Mouse (Mus musculus): ENCODE measurements around the gene Capn2. TPM values are rescaled to one million over a fixed set of nuclear protein-coding genes. Genes with fewer than 3 reads are reported as not detected.

Capn2 gene
- 90.8 and 91.6 TPM in 2 replicates for polyA plus RNA-seq (2014; fragmentation: Nextera tagmentation; extraction: Ambion mirVana)

DNA sequence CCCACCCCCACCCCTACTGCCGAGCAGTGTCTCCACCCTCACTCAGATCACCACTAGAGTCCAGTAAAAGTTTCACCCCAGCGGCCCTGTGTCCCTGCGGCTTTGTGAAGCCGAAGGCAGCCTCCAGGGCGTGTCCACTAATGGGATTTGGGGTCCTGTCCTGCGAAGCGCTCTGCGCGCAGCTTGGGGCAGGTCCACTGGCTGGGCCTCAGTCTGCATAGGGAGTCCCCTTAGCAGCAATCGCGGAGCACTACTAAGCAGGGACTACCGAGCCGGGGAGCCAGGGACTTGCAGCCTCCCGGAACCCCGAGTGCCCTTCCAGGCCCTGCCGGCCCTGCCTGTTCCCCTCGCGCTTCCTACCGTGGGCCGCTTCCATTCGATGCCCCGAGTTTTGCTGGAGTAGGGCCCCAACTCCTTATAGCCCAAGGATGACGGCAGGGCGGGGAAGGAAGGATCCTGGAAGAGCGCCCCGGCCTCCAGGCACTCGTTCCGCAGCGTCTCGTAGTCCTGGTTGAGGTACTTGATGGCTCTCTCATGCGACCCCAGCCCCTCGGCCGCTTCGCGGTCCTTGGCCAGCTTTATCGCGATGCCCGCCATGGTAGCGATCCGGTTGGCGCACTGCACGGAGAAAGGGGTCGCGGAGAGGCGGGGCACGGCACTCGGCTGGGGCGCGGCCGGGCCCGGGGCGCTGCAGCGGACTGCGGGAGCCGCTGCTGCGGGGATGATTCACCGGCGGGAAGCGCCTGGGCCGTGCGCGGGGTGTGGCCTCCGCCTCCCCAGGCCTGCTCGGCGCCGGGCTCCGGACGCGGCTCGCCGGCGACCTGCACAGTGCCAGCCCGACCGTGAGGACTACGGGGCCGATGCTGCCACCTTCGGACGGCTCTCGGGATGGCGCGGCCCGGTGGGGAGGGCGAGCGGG, at the start of gene Capn2:
TSS of gene Capn2 (minus strand) at position 851 of the 919 bp plus-strand sequence.
- peak; percentile 89 for DNase-seq (ENCODE audit: low spot score)
- H3K4me2 ChIP-seq (ENCODE audit: low read depth, low read length, severe bottlenecking), result peak within 1 kb of the TSS; percentile 77
- peaks cover 2% of the 10 kb centered on the region; the same call in 1 of the 2 replicates for H3K4me1 ChIP-seq (replicated peaks; ENCODE audit: control insufficient read depth, insufficient read depth, low read length)
- H3K9me3 ChIP-seq (ENCODE audit: control insufficient read depth, low read length), result no peaks in the 10 kb centered on the region
- H3K27ac ChIP-seq (ENCODE audit: low read depth, low read length), result 0 out of 2 replicates have a peak within 1 kb of the TSS, but pooled peaks have one; percentile 39
- peaks cover 7% of the 10 kb centered on the region; the same call in 1 of the 2 replicates for H3K27me3 ChIP-seq (ENCODE audit: control insufficient read depth, insufficient read depth, low read length)
- peak within 1 kb of the TSS; percentile 80 for H3K9ac ChIP-seq (ENCODE audit: low read length)
- ATAC-seq (replicated peaks; ENCODE audit: low FRiP score), result peak; percentile 96
- H3K4me3 ChIP-seq (ENCODE audit: low read depth, low read length), result peak within 1 kb of the TSS; percentile 69
- WGBS, result under 1% methylated on average over 84 of the region's 84 CpGs
- H3K36me3 ChIP-seq (ENCODE audit: control insufficient read depth, insufficient read depth, low read length), result no peaks in the 10 kb centered on the region

DNA sequence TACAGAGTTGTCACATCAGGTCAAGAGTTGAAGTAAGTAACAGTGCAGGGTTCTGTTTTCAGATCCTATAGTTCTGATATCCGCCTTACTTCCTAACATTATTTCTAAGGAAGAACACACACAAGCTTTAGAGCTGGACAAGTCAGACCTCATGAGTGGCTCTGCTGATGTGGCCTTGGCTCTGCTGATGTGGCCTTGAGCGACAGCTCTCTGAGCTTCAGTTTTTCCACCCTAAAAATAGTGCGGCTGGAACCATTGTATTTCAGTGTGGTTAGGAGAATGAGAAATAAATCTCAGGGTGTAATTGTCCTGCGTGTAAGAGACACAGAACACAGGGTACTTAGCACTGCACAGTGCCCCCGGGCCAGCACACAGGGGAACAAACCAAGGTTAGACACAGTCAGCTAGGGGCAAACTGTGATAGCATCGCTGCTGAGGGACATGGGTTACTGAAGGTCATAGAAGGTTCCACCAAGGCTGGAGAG, 48.0 kb upstream of the Capn2 start:
- Histone ChIP-seq H3K4me3 (ENCODE audit: low read depth, low read length) (no peak overlapping the region), H3K4me1 (replicated peaks; ENCODE audit: control insufficient read depth, insufficient read depth, low read length) (0 out of 2 replicates have a peak, but pooled peaks cover 5% of the 10 kb centered on the region), H3K9me3 (ENCODE audit: control insufficient read depth, low read length) (no peaks in the 10 kb centered on the region), H3K27ac (ENCODE audit: low read depth, low read length) (no peak overlapping the region), H3K36me3 (ENCODE audit: control insufficient read depth, insufficient read depth, low read length) (no peaks in the 10 kb centered on the region), H3K27me3 (ENCODE audit: control insufficient read depth, insufficient read depth, low read length) (peaks cover 15% of the 10 kb centered on the region; the same call in 1 of the 2 replicates), H3K9ac (ENCODE audit: low read length) (no peak overlapping the region), H3K4me2 (ENCODE audit: low read depth, low read length, severe bottlenecking) (no peak overlapping the region)
- WGBS, result 87% methylated on average over 6 of the region's 6 CpGs
- DNase-seq (ENCODE audit: low spot score) (no peak), ATAC-seq (replicated peaks; ENCODE audit: low FRiP score) (no peak)

DNA sequence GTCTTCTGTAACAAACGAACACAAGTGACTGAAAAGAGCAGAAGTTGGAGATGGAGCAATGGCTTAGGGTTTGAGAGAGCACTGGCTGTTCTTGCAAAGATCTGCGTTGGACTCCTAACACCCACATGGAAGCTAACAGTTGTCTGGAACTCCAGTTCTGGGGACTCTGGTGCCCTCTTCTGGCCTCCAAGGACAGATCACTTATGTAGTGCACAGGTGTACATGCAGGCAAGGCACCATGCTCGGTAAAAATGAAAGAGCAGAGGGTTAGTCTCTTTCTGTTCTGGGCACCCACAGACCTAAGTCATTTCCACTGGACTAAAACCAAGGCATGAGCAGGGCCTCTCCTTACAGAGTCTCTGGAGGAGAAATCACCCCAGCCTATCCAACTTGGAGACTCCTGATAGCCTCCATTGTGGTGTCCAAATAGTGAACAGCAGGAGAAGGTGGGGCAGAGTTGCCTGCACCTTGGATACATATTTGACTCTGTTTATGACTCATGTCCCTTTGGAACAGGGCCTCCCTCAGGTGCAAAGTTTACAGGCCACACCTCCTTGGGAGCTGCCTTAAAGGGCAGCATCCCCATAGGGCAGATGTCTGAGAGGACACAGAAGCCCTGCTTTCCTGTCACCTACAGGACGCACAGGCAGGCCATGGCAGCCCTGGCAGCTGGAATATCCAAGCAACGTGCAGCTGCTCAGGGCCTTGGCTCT, 47.2 kb upstream of the Capn2 start, which contains the start of gene Capn8:
TSS of gene Capn8 (plus strand) at position 600 of the 713 bp plus-strand sequence.
- Histone ChIP-seq H3K4me2 (ENCODE audit: low read depth, low read length, severe bottlenecking) (no peak within 1 kb of the TSS), H3K27ac (ENCODE audit: low read depth, low read length) (no peak within 1 kb of the TSS), H3K36me3 (ENCODE audit: control insufficient read depth, insufficient read depth, low read length) (no peaks in the 10 kb centered on the region), H3K4me1 (replicated peaks; ENCODE audit: control insufficient read depth, insufficient read depth, low read length) (0 out of 2 replicates have a peak, but pooled peaks cover 5% of the 10 kb centered on the region), H3K9me3 (ENCODE audit: control insufficient read depth, low read length) (no peaks in the 10 kb centered on the region), H3K4me3 (ENCODE audit: low read depth, low read length) (no peak within 1 kb of the TSS), H3K27me3 (ENCODE audit: control insufficient read depth, insufficient read depth, low read length) (peaks cover 9% of the 10 kb centered on the region; the same call in 1 of the 2 replicates), H3K9ac (ENCODE audit: low read length) (no peak within 1 kb of the TSS)
- DNase-seq (ENCODE audit: low spot score) (no peak), ATAC-seq (replicated peaks; ENCODE audit: low FRiP score) (no peak)
- 79% methylated on average over 5 of the region's 5 CpGs for WGBS

DNA sequence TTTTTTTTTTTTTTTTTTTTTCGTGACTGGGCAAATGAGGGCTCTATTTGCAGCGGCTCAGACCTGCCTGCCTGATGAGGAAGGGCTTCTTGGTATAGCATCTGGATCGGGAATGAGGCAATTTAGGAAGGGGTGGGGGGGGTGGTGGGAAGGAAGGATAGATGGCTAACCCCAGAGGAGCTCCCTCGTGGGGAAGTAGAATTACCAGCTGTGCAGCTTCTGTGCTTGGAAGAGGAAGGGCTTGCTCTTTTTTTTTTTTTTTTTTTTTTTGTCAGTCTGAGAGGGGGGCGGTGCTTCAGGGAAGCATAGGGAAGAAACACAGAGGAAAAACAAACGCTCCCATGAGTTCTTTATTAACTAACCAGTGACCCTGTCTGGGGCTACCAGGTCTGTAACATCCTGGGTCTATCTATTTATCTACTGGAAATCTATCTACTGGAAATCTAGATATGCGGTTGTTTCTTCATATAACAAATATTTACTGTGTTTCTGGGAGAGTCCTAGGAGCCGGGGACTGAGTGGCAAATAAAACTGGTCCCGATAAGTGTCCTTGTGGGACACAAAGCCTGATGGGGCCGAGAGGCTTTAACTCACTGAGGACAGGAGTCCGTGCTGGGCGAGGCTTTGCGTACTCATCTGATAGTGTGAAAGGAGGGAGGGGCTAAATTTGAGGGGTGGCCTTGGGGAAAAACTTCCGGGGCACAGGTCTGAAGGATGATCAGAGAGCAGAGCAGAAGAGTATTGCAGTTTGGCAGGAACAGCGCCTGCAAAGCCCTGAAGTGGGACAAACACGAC, 45.4 kb upstream of the Capn2 start:
- H3K4me1 ChIP-seq (replicated peaks; ENCODE audit: control insufficient read depth, insufficient read depth, low read length), result 0 out of 2 replicates have a peak, but pooled peaks cover 5% of the 10 kb centered on the region
- DNase-seq (ENCODE audit: low spot score) (no peak), ATAC-seq (replicated peaks; ENCODE audit: low FRiP score) (no peak)
- H3K27me3 ChIP-seq (ENCODE audit: control insufficient read depth, insufficient read depth, low read length), result peaks cover 9% of the 10 kb centered on the region; the same call in 1 of the 2 replicates
- no peak overlapping the region for H3K4me2 ChIP-seq (ENCODE audit: low read depth, low read length, severe bottlenecking)
- H3K36me3 ChIP-seq (ENCODE audit: control insufficient read depth, insufficient read depth, low read length), result no peaks in the 10 kb centered on the region
- H3K9ac ChIP-seq (ENCODE audit: low read length), result no peak overlapping the region
- WGBS, result 53% methylated on average over 16 of the region's 16 CpGs
- no peak overlapping the region for H3K27ac ChIP-seq (ENCODE audit: low read depth, low read length)
- H3K9me3 ChIP-seq (ENCODE audit: control insufficient read depth, low read length), result no peaks in the 10 kb centered on the region
- no peak overlapping the region for H3K4me3 ChIP-seq (ENCODE audit: low read depth, low read length)

DNA sequence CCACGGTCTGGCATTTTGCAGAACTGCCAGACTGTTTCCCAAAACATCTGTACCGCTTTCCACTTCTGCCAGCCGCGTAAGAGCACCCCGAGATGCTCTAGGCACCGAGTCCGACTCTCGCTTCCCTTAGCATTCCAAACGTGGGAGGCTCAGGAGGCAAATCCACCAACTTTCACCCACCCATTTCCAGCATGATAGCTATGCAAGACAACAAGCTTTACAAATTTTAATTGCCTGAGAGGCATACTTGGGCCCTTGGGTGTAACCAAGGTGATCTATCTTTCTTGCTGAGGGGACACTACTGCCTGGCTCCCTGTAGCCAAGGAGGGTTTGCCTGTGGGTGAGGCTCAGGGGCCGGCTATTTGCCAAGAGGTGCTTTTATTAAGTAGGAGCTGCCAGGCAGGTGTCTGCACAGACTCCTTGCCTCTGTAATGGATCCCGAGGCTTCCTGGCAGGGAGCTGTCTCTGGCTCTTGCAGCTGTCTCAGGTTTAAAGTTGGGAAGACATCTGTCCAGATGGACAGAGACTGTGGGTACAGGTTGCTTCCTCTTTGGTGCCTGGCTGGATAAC, 44.6 kb upstream of the Capn2 start:
- 74% methylated on average over 11 of the region's 11 CpGs for WGBS
- no peak overlapping the region for H3K4me2 ChIP-seq (ENCODE audit: low read depth, low read length, severe bottlenecking)
- DNase-seq (ENCODE audit: low spot score) (no peak), ATAC-seq (replicated peaks; ENCODE audit: low FRiP score) (no peak)
- H3K4me3 ChIP-seq (ENCODE audit: low read depth, low read length), result no peak overlapping the region
- 0 out of 2 replicates have a peak, but pooled peaks cover 5% of the 10 kb centered on the region for H3K4me1 ChIP-seq (replicated peaks; ENCODE audit: control insufficient read depth, insufficient read depth, low read length)
- H3K9ac ChIP-seq (ENCODE audit: low read length), result no peak overlapping the region
- H3K27ac ChIP-seq (ENCODE audit: low read depth, low read length), result 0 out of 2 replicates have a peak overlapping the region, but pooled peaks have one; percentile 6
- H3K9me3 ChIP-seq (ENCODE audit: control insufficient read depth, low read length), result no peaks in the 10 kb centered on the region
- H3K36me3 ChIP-seq (ENCODE audit: control insufficient read depth, insufficient read depth, low read length), result no peaks in the 10 kb centered on the region
- peaks cover 6% of the 10 kb centered on the region; the same call in 1 of the 2 replicates for H3K27me3 ChIP-seq (ENCODE audit: control insufficient read depth, insufficient read depth, low read length)

DNA sequence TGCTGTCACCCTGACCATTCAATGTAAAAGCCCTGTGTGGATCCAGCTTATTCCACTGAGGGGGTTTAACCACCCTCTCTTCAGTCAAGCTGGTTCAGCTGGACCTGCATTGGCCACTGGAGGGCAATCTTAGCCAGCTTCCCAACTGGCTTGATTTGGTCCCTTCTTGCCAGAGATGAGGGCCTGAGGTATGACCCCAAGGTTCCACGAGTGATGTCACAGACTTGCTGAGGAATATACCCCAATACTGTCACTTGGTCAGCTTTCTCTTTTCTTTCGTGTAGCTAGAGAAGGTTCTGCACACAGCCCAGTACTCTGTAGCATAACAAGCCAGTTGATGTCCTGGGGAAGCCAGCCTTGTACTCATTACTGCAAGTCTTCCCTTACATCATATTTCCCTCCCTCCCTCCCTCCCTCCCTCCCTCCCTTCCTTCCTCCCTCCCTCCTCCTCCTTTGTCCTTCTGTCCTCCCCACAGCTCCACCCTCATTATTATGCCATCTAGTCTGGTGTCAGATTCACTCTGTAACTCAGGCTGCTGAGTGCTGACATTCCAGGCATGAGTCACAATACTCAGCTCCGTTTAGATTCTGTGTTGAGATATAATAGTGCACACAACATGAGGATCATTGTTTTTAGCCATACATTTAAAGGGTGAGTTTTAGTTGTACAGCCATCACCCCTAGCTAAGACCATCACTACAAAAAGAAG, 43.1 kb upstream of the Capn2 start:
- Histone ChIP-seq H3K9ac (ENCODE audit: low read length) (no peak overlapping the region), H3K27ac (ENCODE audit: low read depth, low read length) (no peak overlapping the region), H3K27me3 (ENCODE audit: control insufficient read depth, insufficient read depth, low read length) (peaks cover 6% of the 10 kb centered on the region; the same call in 1 of the 2 replicates), H3K36me3 (ENCODE audit: control insufficient read depth, insufficient read depth, low read length) (no peaks in the 10 kb centered on the region), H3K4me3 (ENCODE audit: low read depth, low read length) (no peak overlapping the region), H3K4me2 (ENCODE audit: low read depth, low read length, severe bottlenecking) (no peak overlapping the region), H3K9me3 (ENCODE audit: control insufficient read depth, low read length) (no peaks in the 10 kb centered on the region), H3K4me1 (replicated peaks; ENCODE audit: control insufficient read depth, insufficient read depth, low read length) (0 out of 2 replicates have a peak, but pooled peaks cover 5% of the 10 kb centered on the region)
- DNase-seq (ENCODE audit: low spot score) (peak; percentile 71), ATAC-seq (replicated peaks; ENCODE audit: low FRiP score) (peak; percentile 55)
- WGBS, result 32% methylated on average over 3 of the region's 3 CpGs

DNA sequence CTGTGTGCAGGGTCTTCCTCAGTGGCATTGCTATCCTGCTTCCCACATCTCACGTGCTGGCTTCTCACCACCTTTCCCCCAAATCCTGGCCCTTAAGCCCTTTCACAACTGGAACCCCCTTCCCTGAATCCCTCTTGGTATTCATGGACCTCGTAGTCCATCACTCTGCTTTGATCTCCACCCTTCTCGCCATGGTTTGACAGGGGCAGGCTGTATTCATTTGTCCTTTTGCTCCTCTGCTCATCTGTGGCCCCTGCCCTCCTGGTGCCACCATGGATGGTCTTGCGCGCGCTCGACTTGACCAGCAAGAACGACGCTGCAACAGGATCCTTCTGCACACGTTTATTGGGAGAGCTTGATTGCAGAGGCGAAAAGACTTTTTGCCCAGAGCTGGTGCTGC, 42.1 kb upstream of the Capn2 start:
- Histone ChIP-seq H3K36me3 (ENCODE audit: control insufficient read depth, insufficient read depth, low read length) (no peaks in the 10 kb centered on the region), H3K27me3 (ENCODE audit: control insufficient read depth, insufficient read depth, low read length) (0 out of 2 replicates have a peak, but pooled peaks cover 2% of the 10 kb centered on the region), H3K4me2 (ENCODE audit: low read depth, low read length, severe bottlenecking) (no peak overlapping the region), H3K9me3 (ENCODE audit: control insufficient read depth, low read length) (no peaks in the 10 kb centered on the region), H3K27ac (ENCODE audit: low read depth, low read length) (no peak overlapping the region), H3K9ac (ENCODE audit: low read length) (no peak overlapping the region), H3K4me1 (replicated peaks; ENCODE audit: control insufficient read depth, insufficient read depth, low read length) (0 out of 2 replicates have a peak, but pooled peaks cover 5% of the 10 kb centered on the region), H3K4me3 (ENCODE audit: low read depth, low read length) (no peak overlapping the region)
- WGBS, result 92% methylated on average over 10 of the region's 11 CpGs
- DNase-seq (ENCODE audit: low spot score) (no peak), ATAC-seq (replicated peaks; ENCODE audit: low FRiP score) (no peak)
